Mouse (Mus musculus) spleen, adult 2 months (tissue): ENCODE results near the gene Ly6g6c. TPM values are rescaled to one million over a fixed set of nuclear protein-coding genes. Genes with fewer than 3 reads are reported as not detected.
A peak's percentile ranks its signal among the peaks of the same experiment; 100 is the strongest.

ENCODE experiments used
- DNase-seq, 2 experiments: peaks; one replicate each; pipeline versions ENCODE4 v3.0.0 to v3.0.0-alpha.2; 2012 to 2021; ENCODE audit warnings: low spot score in 2 of 2, low read depth in 1 of 2
- H3K27ac ChIP-seq: fragments of 200-500 bp; 2 replicates; pipeline ENCODE4 v1.5.1; 2012; ENCODE audit warnings: low read length, inconsistent platforms; ENCODE audit not compliant: insufficient read depth
- H3K27me3 ChIP-seq: fragments of 200-500 bp; 2 replicates; pipeline ENCODE4 v1.6.1; 2012; ENCODE audit warnings: mild to moderate bottlenecking, moderate library complexity, low read length, inconsistent platforms; ENCODE audit not compliant: control insufficient read depth, insufficient read depth
- H3K36me3 ChIP-seq: fragments of 200-500 bp; 2 replicates; pipeline ENCODE4 v1.6.1; 2012; ENCODE audit warnings: mild to moderate bottlenecking, low read length, inconsistent platforms; ENCODE audit not compliant: control insufficient read depth, insufficient read depth
- H3K4me1 ChIP-seq: fragments of 200-500 bp; 2 replicates; pipeline ENCODE4 v1.6.1; 2011; ENCODE audit warnings: inconsistent platforms; ENCODE audit not compliant: control insufficient read depth, insufficient read depth, insufficient read length
- H3K4me3 ChIP-seq: fragments of 200-500 bp; 2 replicates; pipeline ENCODE4 v1.5.1; 2011; ENCODE audit warnings: mild to moderate bottlenecking, inconsistent platforms; ENCODE audit not compliant: insufficient read depth, insufficient read length; ENCODE audit errors: extremely low read depth
- CTCF ChIP-seq: fragments of 200-500 bp; IDR thresholded peaks from 2 replicates; pipeline ENCODE4 v1.5.1; 2011; ENCODE audit warnings: mild to moderate bottlenecking, inconsistent platforms; ENCODE audit not compliant: insufficient read depth, insufficient read length, insufficient replicate concordance; ENCODE audit errors: extremely low read depth
- POLR2A ChIP-seq: fragments of 200-500 bp; IDR thresholded peaks from 2 replicates; pipeline ENCODE4 v1.6.1; 2011; ENCODE audit warnings: low read depth, low read length, inconsistent platforms
- WGBS: fragments of 180-500 bp; shearing (Covaris S2); methylation state at CpG from one replicate; pipeline ENCODE4 v1.1.7; 2018; 5-methylcytosine and 5-hydroxymethylcytosine counted together
- polyA plus RNA-seq: library from polyadenylated mRNA; depleted of rRNA; stranded (reverse); fragments of >200 nt; gene quantifications from 2 replicates; pipeline ENCODE4 v1.2.3, GENCODE M21; 2012

Gene Ly6g6c
- polyA plus RNA-seq, 1 experiment, result 0.47 TPM

DNA sequence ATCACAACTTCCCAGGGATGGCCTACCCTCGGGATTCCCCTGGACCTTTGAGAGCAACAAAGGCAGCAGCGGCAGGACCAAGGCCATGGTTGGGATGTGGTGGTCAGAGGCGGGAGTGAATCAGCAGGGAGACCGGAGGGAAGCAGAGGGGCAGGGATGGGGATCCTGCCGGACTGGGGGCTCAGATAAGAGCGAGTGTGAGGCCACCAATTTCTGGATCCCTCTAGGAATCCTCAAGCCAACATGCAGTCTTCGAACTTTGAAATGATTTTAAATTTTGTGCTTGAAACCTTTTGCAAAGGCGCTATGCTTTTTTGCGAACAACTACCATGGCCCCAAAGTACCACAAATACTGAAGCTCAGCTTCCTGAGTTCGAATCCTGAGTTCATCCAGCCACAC, 896 bp downstream of the Ly6g6c start, which contains the start of gene Mpig6b:
Gene Mpig6b, minus strand, starts transcription at position 101 of the 400 bp plus-strand sequence.
- TF ChIP-seq POLR2A (no peak), CTCF (no peak)
- Histone ChIP-seq H3K27ac (no peak within 1 kb of the TSS), H3K4me1 (peaks cover 8% of the 10 kb centered on the region), H3K4me3 (peak within 1 kb of the TSS; percentile 49), H3K36me3 (no peaks in the 10 kb centered on the region), H3K27me3 (no peaks in the 10 kb centered on the region; the same call in 1 of the 2 replicates)
- no peak for DNase-seq
- 61% methylated on average over 10 of the region's 10 CpGs for WGBS

DNA sequence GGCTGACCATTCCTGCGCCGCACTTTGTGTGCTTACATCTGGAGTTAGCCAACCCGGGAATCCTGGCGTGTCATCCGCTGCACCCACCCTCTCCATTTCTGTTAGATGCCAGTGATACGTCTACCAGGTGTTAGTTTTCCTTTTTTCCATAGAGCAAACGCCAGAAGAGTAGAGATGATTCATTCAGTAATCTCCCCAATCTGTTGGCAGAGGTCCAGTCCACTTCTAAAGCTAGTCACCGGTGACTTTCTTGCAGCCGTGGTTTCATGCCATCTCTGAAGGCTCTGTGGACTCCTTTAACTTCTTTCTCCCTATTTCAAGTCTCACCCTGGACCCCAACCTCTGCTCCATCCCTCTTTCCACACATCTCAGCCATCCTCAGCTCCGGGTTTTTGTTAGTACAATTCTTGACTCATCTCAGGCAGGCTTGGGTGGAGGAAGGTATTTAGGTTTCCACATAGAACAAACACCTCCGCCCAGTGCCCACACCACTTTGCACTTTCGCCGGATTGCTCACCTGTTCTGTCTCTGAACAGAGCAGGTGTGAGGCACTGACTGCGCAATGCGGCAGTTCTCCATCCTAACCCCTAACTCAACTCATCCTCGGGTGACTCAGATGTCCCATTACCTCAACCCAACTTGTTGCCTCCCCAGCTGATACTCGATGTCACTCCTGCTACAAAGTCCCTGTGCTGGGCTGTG, 3.2 kb downstream of the Ly6g6c start:
- Histone ChIP-seq H3K4me1 (peaks cover 8% of the 10 kb centered on the region), H3K36me3 (no peaks in the 10 kb centered on the region), H3K27me3 (no peaks in the 10 kb centered on the region; the same call in 1 of the 2 replicates), H3K27ac (no peak overlapping the region), H3K4me3 (no peak overlapping the region)
- WGBS, result 74% methylated on average over 17 of the region's 17 CpGs
- no peak for DNase-seq
- TF ChIP-seq POLR2A, result no peak
- no peak for TF ChIP-seq CTCF

DNA sequence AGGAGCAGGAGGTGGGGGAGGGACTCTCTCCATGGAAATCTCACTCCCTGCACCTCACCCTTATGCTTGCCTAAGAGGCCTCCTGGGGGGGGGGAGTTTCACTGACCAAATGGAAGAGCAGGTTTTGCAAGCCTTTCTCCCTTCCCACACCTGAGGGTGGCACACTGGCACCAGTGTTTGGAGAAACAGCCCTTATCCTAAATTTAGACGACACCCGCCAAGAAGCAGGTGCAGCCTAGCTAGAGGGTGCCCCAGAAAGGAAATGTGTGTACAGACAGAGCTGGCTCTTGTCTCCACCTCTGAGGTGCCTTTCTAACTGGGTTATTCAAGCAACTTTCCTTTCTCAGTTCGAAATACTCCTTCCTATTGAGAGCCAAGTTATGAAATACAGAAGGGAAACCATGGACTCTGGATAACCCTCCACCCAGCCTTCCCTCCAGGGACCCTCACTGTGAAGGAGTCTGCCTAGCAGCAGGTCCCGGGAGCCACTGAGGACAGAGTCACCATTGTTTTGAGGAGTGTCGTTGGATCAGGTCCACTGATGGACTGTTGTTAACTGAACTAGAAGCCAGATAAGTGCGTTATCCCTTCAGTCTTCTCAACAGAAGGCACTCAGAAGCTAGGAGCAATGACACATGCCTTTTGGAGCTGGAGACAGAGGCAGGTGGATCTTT, 5.5 kb downstream of the Ly6g6c start:
- no peaks in the 10 kb centered on the region; the same call in 1 of the 2 replicates for H3K27me3 ChIP-seq
- WGBS, result 44% methylated on average over 6 of the region's 6 CpGs
- no peak overlapping the region for H3K27ac ChIP-seq
- TF ChIP-seq POLR2A (no peak), CTCF (no peak)
- no peak overlapping the region for H3K4me3 ChIP-seq
- H3K36me3 ChIP-seq, result no peaks in the 10 kb centered on the region
- no peak for DNase-seq
- no peaks in the 10 kb centered on the region for H3K4me1 ChIP-seq

DNA sequence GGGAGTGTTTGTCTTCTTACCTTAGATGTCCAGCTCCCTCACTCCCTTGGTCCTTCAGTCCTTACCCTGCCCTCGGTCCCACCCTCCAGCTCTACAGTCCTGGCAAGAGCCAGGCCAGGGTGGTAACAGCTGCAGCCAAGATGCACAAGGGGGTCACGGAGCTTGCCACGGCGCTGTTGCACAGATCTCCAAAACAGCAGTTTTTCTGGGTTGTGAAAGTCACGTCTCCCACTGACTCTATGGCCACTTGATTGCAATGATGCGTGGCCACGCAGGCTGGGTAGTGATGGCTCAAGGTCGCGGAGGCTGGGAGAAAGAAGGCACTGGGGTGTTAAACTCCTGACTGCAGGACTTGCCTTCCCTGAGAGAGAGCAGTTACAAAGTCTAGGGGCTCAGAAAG, 6.3 kb downstream of the Ly6g6c start:
- Histone ChIP-seq H3K27ac (no peak overlapping the region), H3K27me3 (no peaks in the 10 kb centered on the region; the same call in 1 of the 2 replicates), H3K36me3 (no peaks in the 10 kb centered on the region), H3K4me1 (no peaks in the 10 kb centered on the region), H3K4me3 (no peak overlapping the region)
- no peak for TF ChIP-seq POLR2A
- no peak for TF ChIP-seq CTCF
- no peak for DNase-seq
- 87% methylated on average over 9 of the region's 9 CpGs for WGBS

DNA sequence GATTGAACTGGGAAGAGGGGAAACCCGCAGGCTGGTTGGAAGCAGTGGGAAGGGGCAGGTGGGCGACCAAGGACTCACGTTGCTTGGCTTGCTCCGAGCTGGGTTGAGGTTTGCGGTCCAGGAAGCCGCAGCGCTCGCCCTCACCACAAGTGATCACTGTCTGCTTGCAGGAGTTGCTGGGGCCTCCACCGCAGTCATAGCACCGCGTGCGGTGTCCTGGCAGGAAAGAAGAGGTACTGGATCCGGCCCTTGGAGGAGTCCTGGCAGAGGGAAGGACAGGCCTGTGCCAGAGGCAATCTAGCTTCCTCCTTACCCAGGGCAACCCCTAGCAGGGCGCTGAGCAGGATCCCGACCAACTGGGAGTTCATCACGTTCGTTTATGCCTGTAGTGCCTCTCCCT, 8.9 kb downstream of the Ly6g6c start:
- 10% methylated on average over 17 of the region's 17 CpGs for WGBS
- Histone ChIP-seq H3K27ac (no peak overlapping the region), H3K4me1 (no peaks in the 10 kb centered on the region; the same call in 1 of the 2 replicates), H3K4me3 (no peak overlapping the region), H3K27me3 (no peaks in the 10 kb centered on the region), H3K36me3 (no peaks in the 10 kb centered on the region)
- DNase-seq, result no peak
- no peak for TF ChIP-seq POLR2A
- TF ChIP-seq CTCF, result no peak

DNA sequence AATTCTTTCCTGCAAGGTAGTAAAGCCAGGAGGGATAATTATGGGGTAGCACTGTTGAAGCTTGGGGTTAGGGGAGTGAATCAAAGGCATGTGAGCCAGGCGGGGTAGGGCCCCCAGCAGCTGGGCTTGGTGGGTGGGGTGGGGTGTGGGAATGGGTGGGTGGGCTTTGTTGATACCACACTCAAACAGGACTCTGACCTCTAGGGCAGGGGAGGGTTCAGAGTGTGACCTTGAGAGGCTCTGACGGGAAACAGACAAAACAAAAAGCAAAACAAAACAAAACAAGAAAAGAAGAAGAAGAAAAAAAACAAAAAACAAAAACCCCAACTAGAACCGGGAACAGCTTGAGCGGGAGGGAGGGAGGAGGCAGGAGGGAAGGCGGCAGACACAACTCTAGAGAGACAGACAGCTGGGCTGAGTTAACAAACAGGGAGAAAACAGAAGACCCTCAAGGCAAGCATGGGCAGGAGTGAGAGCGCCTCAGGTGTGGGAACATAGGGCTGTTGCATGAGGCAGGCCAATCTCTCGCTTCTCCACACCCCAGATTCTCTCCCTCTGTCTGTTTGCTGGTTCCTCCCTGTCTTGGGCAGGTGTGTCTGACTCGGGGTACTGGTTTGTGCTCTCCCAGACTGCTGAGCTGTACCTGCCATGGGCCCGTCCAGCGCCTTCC, 11.5 kb downstream of the Ly6g6c start, which contains the start of gene Ly6g6e:
Gene Ly6g6e, plus strand, starts transcription at position 396 of the 670 bp plus-strand sequence.
- 66% methylated on average over 10 of the region's 10 CpGs for WGBS

More for the DNA sequence above, 11.5 kb downstream of the Ly6g6c start, which contains the start of gene Ly6g6e:
- TF ChIP-seq CTCF, result no peak
- no peak for TF ChIP-seq POLR2A
- H3K27ac ChIP-seq, result no peak within 1 kb of the TSS
- no peaks in the 10 kb centered on the region; the same call in 1 of the 2 replicates for H3K4me1 ChIP-seq
- no peaks in the 10 kb centered on the region for H3K36me3 ChIP-seq
- H3K4me3 ChIP-seq, result no peak within 1 kb of the TSS; the same call in 1 of the 2 replicates
- no peaks in the 10 kb centered on the region for H3K27me3 ChIP-seq
- no peak for DNase-seq
